Mouse (Mus musculus): Measurements from ENCODE around the gene Sp3. TPM values are rescaled to one million over a fixed set of nuclear protein-coding genes. Genes with fewer than 3 reads are reported as not detected.
A peak's percentile ranks its signal among the peaks of the same experiment; 100 is the strongest.
"Not testable (repeated sequence)": the region's sequence is repeated elsewhere in the genome, so short reads cannot be mapped to it uniquely, and the experiment has no call there.

Sp3 gene
- polyA plus RNA-seq, 1 experiment from 2014 or later: 46.4 TPM

- peak; percentile 26 for DNase-seq (ENCODE audit: extremely low spot score, low spot score)
- no peaks in the 10 kb centered on the region for H3K36me3 ChIP-seq (replicated peaks)
- H3K9me3 ChIP-seq: no peaks in the 10 kb centered on the region
- H3K4me3 ChIP-seq: peak overlapping the region; percentile 7; the same call in 1 of the 2 replicates
- 42% methylated on average over 24 of the region's 24 CpGs for WGBS
- peaks cover 33% of the 10 kb centered on the region for H3K4me1 ChIP-seq
- no peaks in the 10 kb centered on the region for H3K27me3 ChIP-seq (ENCODE audit: poor library complexity, severe bottlenecking)
- peak overlapping the region; percentile 73 for H3K27ac ChIP-seq
Observed at GRCm38 (mm10) chr2:73003751-73004717, 23.8 kb upstream of the Sp3 start.

- WGBS: 58% methylated on average over 12 of the region's 12 CpGs
- Histone ChIP-seq H3K4me1 (peaks cover 33% of the 10 kb centered on the region), H3K27ac (0 out of 2 replicates have a peak overlapping the region, but pooled peaks have one; percentile 9), H3K36me3 (replicated peaks) (no peaks in the 10 kb centered on the region), H3K27me3 (ENCODE audit: poor library complexity, severe bottlenecking) (no peaks in the 10 kb centered on the region), H3K9me3 (no peaks in the 10 kb centered on the region), H3K4me3 (no peak overlapping the region)
- DNase-seq (ENCODE audit: extremely low spot score, low spot score): no peak
Observed at GRCm38 (mm10) chr2:73003049-73003448, 22.8 kb upstream of the Sp3 start.

GRCm38 (mm10) chr2:73002451-73002850 lies 22.2 kb upstream of the Sp3 start:
- Histone ChIP-seq H3K27me3 (ENCODE audit: poor library complexity, severe bottlenecking) (no peaks in the 10 kb centered on the region), H3K4me3 (no peak overlapping the region), H3K9me3 (no peaks in the 10 kb centered on the region), H3K36me3 (replicated peaks) (no peaks in the 10 kb centered on the region), H3K27ac (no peak overlapping the region), H3K4me1 (peaks cover 33% of the 10 kb centered on the region)
- WGBS: 92% methylated on average over 6 of the region's 6 CpGs
- DNase-seq (ENCODE audit: extremely low spot score, low spot score): no peak

- no peaks in the 10 kb centered on the region for H3K9me3 ChIP-seq
- H3K27me3 ChIP-seq (ENCODE audit: poor library complexity, severe bottlenecking): no peaks in the 10 kb centered on the region
- no peak overlapping the region for H3K27ac ChIP-seq
- WGBS: 90% methylated on average over 5 of the region's 5 CpGs
- H3K36me3 ChIP-seq (replicated peaks): no peaks in the 10 kb centered on the region
- H3K4me3 ChIP-seq: no peak overlapping the region
- peaks cover 33% of the 10 kb centered on the region for H3K4me1 ChIP-seq
- DNase-seq (ENCODE audit: extremely low spot score, low spot score): no peak
Observed at GRCm38 (mm10) chr2:73001994-73002393, 21.7 kb upstream of the Sp3 start.

- H3K4me1 ChIP-seq: peaks cover 31% of the 10 kb centered on the region
- no peak for DNase-seq (ENCODE audit: extremely low spot score, low spot score)
- no peak overlapping the region for H3K4me3 ChIP-seq
- no peak overlapping the region for H3K27ac ChIP-seq
- no peaks in the 10 kb centered on the region for H3K9me3 ChIP-seq
- H3K27me3 ChIP-seq (ENCODE audit: poor library complexity, severe bottlenecking): no peaks in the 10 kb centered on the region
- no peaks in the 10 kb centered on the region for H3K36me3 ChIP-seq (replicated peaks)
- 91% methylated on average over 8 of the region's 8 CpGs for WGBS
Observed at GRCm38 (mm10) chr2:73000194-73000593, 19.9 kb upstream of the Sp3 start.

GRCm38 (mm10) chr2:72997586-72997985 lies 17.3 kb upstream of the Sp3 start:
- Histone ChIP-seq H3K4me1 (peaks cover 8% of the 10 kb centered on the region), H3K36me3 (replicated peaks) (no peaks in the 10 kb centered on the region), H3K27me3 (ENCODE audit: poor library complexity, severe bottlenecking) (no peaks in the 10 kb centered on the region), H3K4me3 (no peak overlapping the region), H3K9me3 (no peaks in the 10 kb centered on the region), H3K27ac (no peak overlapping the region)
- WGBS: 89% methylated on average over 4 of the region's 4 CpGs
- DNase-seq (ENCODE audit: extremely low spot score, low spot score): no peak

GRCm38 (mm10) chr2:72996808-72997378 lies 16.6 kb upstream of the Sp3 start:
- 77% methylated on average over 9 of the region's 9 CpGs for WGBS
- Histone ChIP-seq H3K4me3 (no peak overlapping the region), H3K9me3 (no peaks in the 10 kb centered on the region), H3K36me3 (replicated peaks) (no peaks in the 10 kb centered on the region), H3K27ac (no peak overlapping the region), H3K4me1 (peaks cover 8% of the 10 kb centered on the region), H3K27me3 (ENCODE audit: poor library complexity, severe bottlenecking) (no peaks in the 10 kb centered on the region)
- DNase-seq (ENCODE audit: extremely low spot score, low spot score): no peak

- H3K9me3 ChIP-seq: no peaks in the 10 kb centered on the region
- 61% methylated on average over 9 of the region's 9 CpGs for WGBS
- peak overlapping the region; percentile 65; the same call in 1 of the 2 replicates for H3K27ac ChIP-seq
- H3K4me1 ChIP-seq: peaks cover 8% of the 10 kb centered on the region
- DNase-seq (ENCODE audit: extremely low spot score, low spot score): no peak
- no peaks in the 10 kb centered on the region for H3K27me3 ChIP-seq (ENCODE audit: poor library complexity, severe bottlenecking)
- H3K36me3 ChIP-seq (replicated peaks): no peaks in the 10 kb centered on the region
- no peak overlapping the region for H3K4me3 ChIP-seq
Observed at GRCm38 (mm10) chr2:72995346-72996097, 15.3 kb upstream of the Sp3 start.

- WGBS: 69% methylated on average over 2 of the region's 2 CpGs
- H3K27ac ChIP-seq: no peak overlapping the region
- DNase-seq (ENCODE audit: extremely low spot score, low spot score): no peak
Observed at GRCm38 (mm10) chr2:72994165-72994564, 13.9 kb upstream of the Sp3 start.

GRCm38 (mm10) chr2:72992497-72992896 lies 12.3 kb upstream of the Sp3 start:
- DNase-seq (ENCODE audit: extremely low spot score, low spot score): no peak
- no peak overlapping the region for H3K27ac ChIP-seq
- no peak overlapping the region for H3K4me3 ChIP-seq
- peaks cover 16% of the 10 kb centered on the region for H3K36me3 ChIP-seq (replicated peaks)
- no peaks in the 10 kb centered on the region for H3K27me3 ChIP-seq (ENCODE audit: poor library complexity, severe bottlenecking)
- H3K9me3 ChIP-seq: peaks cover 11% of the 10 kb centered on the region
- H3K4me1 ChIP-seq: peaks cover 8% of the 10 kb centered on the region
- WGBS: 96% methylated on average over 17 of the region's 17 CpGs

More at GRCm38 (mm10) chr2:72994165-72994564, 13.9 kb upstream of the Sp3 start:
- H3K9me3 ChIP-seq: peaks cover 5% of the 10 kb centered on the region
- H3K4me1 ChIP-seq: peaks cover 8% of the 10 kb centered on the region
- no peak overlapping the region for H3K4me3 ChIP-seq
- no peaks in the 10 kb centered on the region for H3K27me3 ChIP-seq (ENCODE audit: poor library complexity, severe bottlenecking)
- H3K36me3 ChIP-seq (replicated peaks): peaks cover 5% of the 10 kb centered on the region

- H3K36me3 ChIP-seq (replicated peaks): peaks cover 16% of the 10 kb centered on the region
- not testable (repeated sequence) for DNase-seq (ENCODE audit: extremely low spot score, low spot score); H3K4me3 ChIP-seq; H3K4me1 ChIP-seq; H3K27me3 ChIP-seq (ENCODE audit: poor library complexity, severe bottlenecking); H3K27ac ChIP-seq
- 94% methylated on average over 9 of the region's 9 CpGs for WGBS
- peaks cover 11% of the 10 kb centered on the region for H3K9me3 ChIP-seq
Observed at GRCm38 (mm10) chr2:72988945-72989344, 8.7 kb upstream of the Sp3 start.

GRCm38 (mm10) chr2:72986616-72987015 lies 6.4 kb upstream of the Sp3 start, which contains the start of gene Gm11084:
Gene Gm11084, minus strand, starts transcription at chr2:72986716.
- Histone ChIP-seq H3K9me3 (peaks cover 11% of the 10 kb centered on the region), H3K27ac (no peak within 1 kb of the TSS), H3K4me1 (peaks cover 3% of the 10 kb centered on the region; the same call in 1 of the 2 replicates), H3K36me3 (replicated peaks) (peaks cover 16% of the 10 kb centered on the region), H3K4me3 (no peak within 1 kb of the TSS), H3K27me3 (ENCODE audit: poor library complexity, severe bottlenecking) (no peaks in the 10 kb centered on the region)
- WGBS: 92% methylated on average over 5 of the region's 5 CpGs
- no peak for DNase-seq (ENCODE audit: extremely low spot score, low spot score)

All from forebrain, embryonic 10.5 days (tissue).